Mouse (Mus musculus): Measurements from ENCODE around the gene Tlr9. TPM values are rescaled to one million over a fixed set of nuclear protein-coding genes. Genes with fewer than 3 reads are reported as not detected.
A peak's percentile ranks its signal among the peaks of the same experiment; 100 is the strongest.

Gene Tlr9
- total RNA-seq, 1 experiment from 2014 or later = 0.41 TPM

GRCm38 (mm10) chr9:106202819-106203636 is 19.4 kb upstream of the Tlr9 start, which contains the start of gene Twf2:
Twf2 (plus strand) TSS chr9:106203108.
- ATAC-seq (replicated peaks; ENCODE audit: low read depth, poor library complexity, severe bottlenecking) = peak; percentile 55

GRCm38 (mm10) chr9:106203990-106204851 is 18.2 kb upstream of the Tlr9 start:
- ATAC-seq (replicated peaks; ENCODE audit: low read depth, poor library complexity, severe bottlenecking) = peak; percentile 52

GRCm38 (mm10) chr9:106205713-106206290 is 16.6 kb upstream of the Tlr9 start:
- no peak for ATAC-seq (replicated peaks; ENCODE audit: low read depth, poor library complexity, severe bottlenecking)

DNA sequence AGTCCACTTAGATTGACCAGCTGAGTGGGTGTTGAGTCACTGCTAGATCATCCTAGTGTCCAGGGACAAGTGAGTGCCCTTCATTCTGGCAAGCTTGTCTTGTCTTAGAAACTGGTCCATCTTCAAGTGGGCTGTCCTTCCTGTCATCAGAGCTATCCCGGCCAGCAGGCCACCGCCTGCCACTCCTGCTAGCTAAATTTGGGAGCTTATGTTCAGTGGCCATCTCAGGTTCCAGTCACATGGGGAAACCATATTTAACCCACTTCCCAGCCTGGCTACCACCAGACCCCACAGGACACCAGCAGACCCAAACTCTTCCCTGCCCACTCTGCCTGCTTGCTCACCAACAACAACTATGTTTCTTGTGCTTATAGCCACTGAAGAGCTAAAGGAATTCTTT is 15.9 kb upstream of the Tlr9 start:
- no peak for ATAC-seq (replicated peaks; ENCODE audit: low read depth, poor library complexity, severe bottlenecking)

DNA sequence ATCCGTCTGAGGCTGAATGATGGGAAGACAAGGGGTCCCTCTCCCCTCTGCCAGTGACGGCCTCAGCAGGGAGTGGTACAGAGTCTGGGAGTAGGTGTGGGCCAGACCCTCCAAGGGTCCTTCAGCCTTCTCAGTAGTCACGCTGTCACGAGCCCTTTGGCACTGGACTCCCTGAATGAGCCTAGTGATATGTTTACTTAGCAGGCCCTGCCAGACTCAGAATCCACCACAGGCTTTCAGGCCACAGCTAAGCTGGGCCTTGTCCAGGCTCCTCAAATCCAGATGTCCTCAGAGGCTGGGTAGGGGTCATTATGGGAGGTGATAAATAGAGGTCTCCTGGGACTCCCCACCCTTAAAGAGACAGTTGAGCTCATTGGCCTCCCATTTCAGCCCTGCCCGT is 14.2 kb upstream of the Tlr9 start:
- no peak for ATAC-seq (replicated peaks; ENCODE audit: low read depth, poor library complexity, severe bottlenecking)

GRCm38 (mm10) chr9:106209954-106210353 is 12.4 kb upstream of the Tlr9 start:
- ATAC-seq (replicated peaks; ENCODE audit: low read depth, poor library complexity, severe bottlenecking) = no peak

DNA sequence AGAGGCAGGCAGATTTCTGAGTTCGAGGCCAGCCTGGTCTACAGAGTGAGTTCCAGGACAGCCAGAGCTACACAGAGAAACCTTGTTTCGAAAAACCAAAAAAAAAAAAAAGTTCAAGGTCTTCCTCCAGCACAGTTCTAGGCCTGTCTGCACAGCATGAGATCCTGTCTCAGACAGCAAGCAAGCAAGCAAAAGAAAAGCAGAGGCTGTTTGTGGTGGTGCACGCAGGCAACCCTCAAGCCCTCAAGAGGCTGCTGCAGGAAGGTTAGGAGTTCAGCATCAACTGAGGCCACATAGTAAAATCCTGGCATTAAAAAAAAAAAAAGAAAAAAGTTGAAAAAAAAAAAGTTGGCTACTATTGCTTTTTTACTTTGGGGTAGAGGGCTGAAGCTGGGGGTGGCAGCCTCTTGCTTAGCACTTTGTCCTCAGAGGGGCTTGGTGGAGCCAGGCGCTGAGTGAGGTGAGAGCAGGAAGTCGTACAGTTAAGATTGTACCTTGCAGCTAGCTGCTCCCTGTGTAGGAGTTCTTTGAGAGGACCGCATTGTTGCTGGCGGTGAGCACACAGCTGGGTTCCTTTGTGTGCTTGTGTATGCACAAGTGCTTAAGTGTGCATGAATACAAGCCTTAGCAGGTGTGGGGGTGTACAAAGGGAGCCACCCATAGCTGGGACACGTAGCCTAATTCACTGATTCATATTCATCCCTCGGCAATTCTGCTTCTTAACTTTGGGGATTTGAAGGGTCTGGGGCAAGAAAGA is 11.4 kb upstream of the Tlr9 start:
- ATAC-seq (replicated peaks; ENCODE audit: low read depth, poor library complexity, severe bottlenecking) = no peak

DNA sequence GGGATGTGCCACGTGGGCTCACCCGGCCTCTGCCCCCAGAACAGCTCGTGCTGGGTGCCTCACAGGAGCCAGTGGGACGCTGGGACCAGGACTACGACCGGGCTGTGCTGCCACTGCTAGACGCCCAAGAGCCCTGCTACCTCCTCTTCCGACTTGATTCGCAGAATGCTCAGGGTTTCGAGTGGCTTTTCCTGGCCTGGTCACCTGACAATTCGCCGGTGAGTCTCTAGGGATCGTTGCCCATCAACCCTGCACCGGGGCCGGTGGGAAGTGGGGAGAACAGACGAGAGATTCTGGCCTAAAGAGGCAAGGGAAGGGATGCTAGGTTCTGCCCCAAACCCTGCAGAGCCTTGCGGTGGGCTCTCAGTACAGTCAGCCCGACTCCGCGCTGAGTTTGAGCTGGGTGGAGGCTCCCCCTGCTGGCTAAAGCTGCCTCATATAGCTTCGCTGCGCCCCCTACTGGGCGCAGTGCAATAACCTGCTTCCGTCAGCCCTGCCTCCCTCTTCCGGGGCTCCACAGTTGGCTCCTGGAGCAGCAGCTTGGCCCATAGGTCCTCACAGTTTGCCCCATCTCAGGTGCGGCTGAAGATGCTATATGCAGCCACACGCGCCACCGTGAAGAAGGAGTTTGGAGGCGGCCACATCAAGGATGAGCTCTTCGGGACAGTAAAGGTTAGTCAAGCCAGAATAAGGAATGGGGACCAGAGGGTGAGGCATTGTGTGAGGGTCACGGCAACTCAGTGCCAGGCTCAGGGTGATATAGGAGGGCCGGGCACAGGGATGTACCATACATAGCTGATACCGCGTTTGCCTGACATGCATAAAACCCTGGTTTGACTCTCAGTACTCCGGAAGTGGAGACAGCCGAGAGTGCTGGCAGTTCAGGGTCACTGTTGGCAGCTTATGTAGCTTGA is 10.5 kb upstream of the Tlr9 start:
- ATAC-seq (replicated peaks; ENCODE audit: low read depth, poor library complexity, severe bottlenecking) = peak; percentile 95

DNA sequence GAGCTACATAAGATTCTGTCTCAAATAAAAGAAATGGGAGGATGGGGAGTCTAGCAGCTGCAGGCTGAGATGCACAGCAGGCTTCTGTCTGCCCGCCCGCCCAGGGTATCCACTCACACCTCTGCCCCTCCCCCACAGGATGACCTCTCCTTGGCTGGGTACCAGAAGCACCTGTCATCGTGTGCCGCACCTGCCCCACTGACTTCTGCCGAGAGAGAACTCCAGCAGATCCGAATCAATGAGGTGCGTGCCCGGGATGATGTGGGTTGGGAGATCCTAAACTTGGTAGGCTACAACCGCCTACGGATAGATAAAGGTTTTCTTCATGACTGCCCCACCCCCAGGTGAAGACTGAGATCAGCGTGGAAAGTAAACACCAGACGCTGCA is 9.8 kb upstream of the Tlr9 start:
- ATAC-seq (replicated peaks; ENCODE audit: low read depth, poor library complexity, severe bottlenecking) = no peak

DNA sequence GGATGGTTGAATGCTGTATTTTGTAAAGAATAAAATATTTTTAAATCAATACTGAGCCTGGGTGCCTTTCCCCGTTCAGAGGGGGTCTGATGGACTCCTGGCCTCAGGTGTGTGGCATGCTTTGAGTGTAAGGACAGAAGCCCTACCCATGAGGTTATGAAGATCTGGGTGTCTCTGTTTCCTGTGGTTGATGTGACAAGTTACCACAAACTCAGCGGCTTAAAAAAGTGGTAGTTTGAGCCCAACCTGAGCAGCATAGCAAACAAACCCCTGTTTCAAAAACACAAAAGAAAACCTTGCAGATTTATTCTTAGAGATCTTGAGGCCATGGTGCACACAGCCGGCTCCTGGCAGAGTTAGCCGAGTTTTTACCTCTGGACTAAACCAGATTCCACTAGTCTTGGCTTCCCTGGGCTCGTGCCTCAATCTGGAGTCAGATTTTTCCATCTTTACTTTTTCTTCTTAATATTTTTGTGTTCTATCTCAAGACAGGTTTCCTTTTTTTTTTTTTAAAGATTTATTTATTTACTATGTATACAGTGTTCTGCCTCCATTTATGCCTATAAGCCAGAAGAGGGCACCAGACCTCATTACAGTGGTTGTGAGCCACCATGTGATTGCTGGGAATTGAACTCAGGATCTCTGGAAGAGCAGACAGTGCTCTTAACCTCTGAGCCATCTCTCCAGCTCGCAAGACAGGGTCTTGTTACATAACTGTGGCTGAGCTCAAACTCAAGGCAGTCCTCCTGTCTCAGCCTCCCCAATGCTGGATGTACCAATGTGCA is 6.9 kb upstream of the Tlr9 start:
- ATAC-seq (replicated peaks; ENCODE audit: low read depth, poor library complexity, severe bottlenecking) = no peak

- no peak for ATAC-seq (replicated peaks; ENCODE audit: low read depth, poor library complexity, severe bottlenecking)
Observed at GRCm38 (mm10) chr9:106216971-106217370, 5.4 kb upstream of the Tlr9 start.

DNA sequence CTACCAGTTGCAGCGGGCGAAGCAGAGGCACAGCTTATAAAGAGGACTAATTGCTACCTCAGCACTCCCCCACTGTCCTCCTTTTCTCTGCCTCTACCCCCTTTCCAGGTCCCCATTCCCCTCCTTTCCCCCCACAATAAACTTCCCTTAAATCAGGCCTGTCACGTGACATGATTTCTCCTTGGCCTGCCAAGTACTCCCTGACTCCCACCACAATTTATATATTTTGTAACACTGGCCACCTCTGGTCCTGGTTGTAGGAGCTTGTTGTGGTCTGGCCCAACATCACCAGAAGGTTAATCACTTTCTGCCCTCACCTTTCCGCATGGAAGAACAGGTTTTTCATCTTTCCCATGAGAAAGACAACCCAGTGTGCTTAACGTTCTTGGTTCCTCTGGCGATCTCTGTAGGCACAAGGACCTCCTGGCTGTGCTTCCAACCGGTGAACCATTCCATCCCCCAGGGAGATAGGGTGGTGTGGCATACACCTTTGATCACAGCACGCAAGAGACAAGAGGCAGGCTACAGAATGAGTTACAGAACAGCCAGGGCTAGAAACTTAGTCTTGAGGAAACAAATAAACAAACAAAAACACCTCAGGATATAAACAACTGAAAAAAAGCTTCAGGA is 1.4 kb upstream of the Tlr9 start:
- no peak for ATAC-seq (replicated peaks; ENCODE audit: low read depth, poor library complexity, severe bottlenecking)

GRCm38 (mm10) chr9:106222994-106223393 is 596 bp downstream of the Tlr9 start:
- ATAC-seq (replicated peaks; ENCODE audit: low read depth, poor library complexity, severe bottlenecking) = peak; percentile 46

DNA sequence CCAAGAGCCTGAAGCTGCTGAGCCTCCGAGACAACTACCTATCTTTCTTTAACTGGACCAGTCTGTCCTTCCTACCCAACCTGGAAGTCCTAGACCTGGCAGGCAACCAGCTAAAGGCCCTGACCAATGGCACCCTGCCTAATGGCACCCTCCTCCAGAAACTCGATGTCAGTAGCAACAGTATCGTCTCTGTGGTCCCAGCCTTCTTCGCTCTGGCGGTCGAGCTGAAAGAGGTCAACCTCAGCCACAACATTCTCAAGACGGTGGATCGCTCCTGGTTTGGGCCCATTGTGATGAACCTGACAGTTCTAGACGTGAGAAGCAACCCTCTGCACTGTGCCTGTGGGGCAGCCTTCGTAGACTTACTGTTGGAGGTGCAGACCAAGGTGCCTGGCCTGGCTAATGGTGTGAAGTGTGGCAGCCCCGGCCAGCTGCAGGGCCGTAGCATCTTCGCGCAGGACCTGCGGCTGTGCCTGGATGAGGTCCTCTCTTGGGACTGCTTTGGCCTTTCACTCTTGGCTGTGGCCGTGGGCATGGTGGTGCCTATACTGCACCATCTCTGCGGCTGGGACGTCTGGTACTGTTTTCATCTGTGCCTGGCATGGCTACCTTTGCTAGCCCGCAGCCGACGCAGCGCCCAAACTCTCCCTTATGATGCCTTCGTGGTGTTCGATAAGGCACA is 3.2 kb downstream of the Tlr9 start:
- no peak for ATAC-seq (replicated peaks; ENCODE audit: low read depth, poor library complexity, severe bottlenecking)

- ATAC-seq (replicated peaks; ENCODE audit: low read depth, poor library complexity, severe bottlenecking) = peak; percentile 59
Observed at GRCm38 (mm10) chr9:106226151-106226682, 3.8 kb downstream of the Tlr9 start.

DNA sequence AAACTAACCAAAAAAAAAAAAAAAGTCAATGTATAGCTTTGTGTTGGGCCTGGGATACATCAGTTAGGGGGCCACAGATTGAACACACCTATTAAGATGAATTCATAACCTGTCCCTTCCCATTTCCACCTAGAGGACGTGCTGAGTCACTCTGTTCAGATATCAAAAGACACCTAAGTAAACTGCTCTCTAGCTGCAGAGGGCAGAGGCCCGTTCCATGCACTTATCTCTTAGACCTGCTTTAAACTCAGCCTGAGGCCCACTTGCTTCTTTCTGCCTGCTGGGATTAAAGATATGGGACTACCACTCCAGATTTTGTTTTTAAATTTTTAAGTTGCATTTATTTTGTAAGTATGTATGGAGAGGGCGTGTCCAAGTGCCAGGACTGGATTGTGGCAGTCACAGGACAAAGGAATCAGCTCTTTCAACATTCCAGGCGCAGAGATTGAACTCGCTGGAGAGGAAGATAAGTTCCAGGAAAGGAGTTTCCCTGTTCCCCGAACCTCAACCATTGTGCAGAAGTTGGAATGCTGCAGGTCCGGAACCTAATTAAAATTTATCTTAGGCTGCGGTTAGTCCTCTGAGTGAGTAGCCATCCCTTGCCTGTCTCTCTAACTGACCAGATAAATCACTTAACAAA is 5.5 kb downstream of the Tlr9 start:
- ATAC-seq (replicated peaks; ENCODE audit: low read depth, poor library complexity, severe bottlenecking) = no peak

All from common myeloid progenitor, adult 5-6 weeks (primary cell).